Comparison of ENCODE assay signal across 33 mouse cellular contexts in genomic region chr14:62530951-62531350, GRCm38 (mm10). TPM values are rescaled to one million over a fixed set of nuclear protein-coding genes. Genes with fewer than 3 reads are reported as not detected.
DNase-seq lines count a peak whose midpoint lies in the region; TF ChIP-seq lines count a peak whose summit lies in the region.
"Had no signal": no experiment of that assay in that cellular context is flagged by ENCODE, and none has a peak within 500 bp of the region (broad histone marks: within the 10 kb centered on the region; RNA-seq: fewer than 3 reads in every experiment).

No protein-coding gene starts in this region.

- no peak overlapping the region for H3ac ChIP-seq in C2C12 (ENCODE audit: control insufficient read depth, insufficient read length, low read depth)

- no peaks in the 10 kb centered on the region for H3K79me2 ChIP-seq in C2C12 (ENCODE audit: control insufficient read depth, insufficient read depth)

- H3K79me3 ChIP-seq in C2C12 (ENCODE audit: low read depth) = no peaks in the 10 kb centered on the region

- TF ChIP-seq CTCF in C2C12 (IDR thresholded peaks at IDR 0.05; ENCODE audit: control insufficient read depth, insufficient read depth, insufficient read length) = no peak

- peak; percentile 41 for DNase-seq in 3134 (ENCODE audit: extremely low read depth, insufficient read length, low spot score)
- peak; percentile 77 for DNase-seq in NIH3T3 (ENCODE audit: low read depth)
- DNase-seq in layer of hippocampus, adult 18-20 months (ENCODE audit: low spot score in 2 of 2) = no peak
- DNase-seq in spleen, adult 18-20 months = no peak
- no peak for DNase-seq in heart, adult 11 months
- DNase-seq: adrenal gland, adult 2 months; adrenal gland, postnatal 14 days; cerebellum, adult 11-12 months; cerebellum, adult 8-10 months; cerebellum, postnatal 10 days; forebrain, postnatal 0 days; gastrocnemius, adult 2 months; gastrocnemius, postnatal 14 days; heart, adult 2 months; kidney, adult 11 months; kidney, adult 8-10 months had no signal

- H3K4me3 ChIP-seq in C2C12 (ENCODE audit: insufficient read depth, poor library complexity, severe bottlenecking) = no peak overlapping the region
- H3K4me3 ChIP-seq: gastrocnemius, adult 2 months; heart, adult 2 months; heart, embryonic 10.5 days; heart, embryonic 13.5 days; hindbrain, embryonic 12.5 days; hindbrain, embryonic 15.5 days had no signal

- H3K27me3 ChIP-seq in C2C12 (ENCODE audit: control insufficient read depth, insufficient read depth, insufficient read length) = no peaks in the 10 kb centered on the region
- H3K27me3 ChIP-seq: CH12.LX; heart, embryonic 13.5 days; hindbrain, embryonic 12.5 days; hindbrain, embryonic 15.5 days had no signal

- no peaks in the 10 kb centered on the region for H3K36me3 ChIP-seq in C2C12 (ENCODE audit: control insufficient read depth, insufficient read depth)
- H3K36me3 ChIP-seq: G1E; heart, embryonic 10.5 days; heart, embryonic 13.5 days; hindbrain, embryonic 12.5 days; hindbrain, embryonic 15.5 days had no signal

TF ChIP-seq in C2C12, 6 proteins besides CTCF, POLR2A, EP300 and RAD21:
- TF ChIP-seq FOSL1 (IDR thresholded peaks at IDR 0.05; ENCODE audit: insufficient read depth, low read length, poor library complexity, severe bottlenecking) (peak; percentile 18), MAX (IDR thresholded peaks at IDR 0.05) (no peak), CEBPB (IDR thresholded peaks at IDR 0.05; ENCODE audit: low read depth) (no peak), MYOD1 (IDR thresholded peaks at IDR 0.05; ENCODE audit: control insufficient read depth, insufficient read length, low read depth) (peak; percentile 10), MYOG (IDR thresholded peaks at IDR 0.05; ENCODE audit: control insufficient read depth, extremely low read depth, insufficient read length) (no peak), USF1 (IDR thresholded peaks at IDR 0.05; ENCODE audit: low read depth) (no peak)

RNA-seq across cellular contexts. Expression of gene Fam124a, which starts 24.6 kb away (rescaled TPM):
- polyA plus RNA-seq in C2C12 (2012; fragmentation: generic; extraction: Trizol) = 0.19 TPM
- 10 to 100 TPM; 13.6 to 13.9 TPM for total RNA-seq in layer of hippocampus, adult 18-20 months (2021)
- total RNA-seq: CH12.LX; hematopoietic stem cell, adult 5-6 weeks had no signal
- polyA plus RNA-seq: G1E had no signal

RNA-seq across cellular contexts. Expression of gene Gm4131, which starts 35.8 kb away (rescaled TPM):
- not detected for polyA plus RNA-seq in C2C12 (2012; fragmentation: generic; extraction: Trizol)
- not detected for total RNA-seq in layer of hippocampus, adult 18-20 months (2021)
- total RNA-seq: adrenal gland, adult 2 months; adrenal gland, postnatal 14 days; adrenal gland, postnatal 4 days; CH12.LX; forebrain, postnatal 0 days; G1E; gastrocnemius, adult 2 months; gastrocnemius, postnatal 14 days; heart, adult 2 months; heart, postnatal 25 days; hematopoietic stem cell, adult 5-6 weeks had no signal
- polyA plus RNA-seq: adrenal gland, adult 2 months; embryonic facial prominence, embryonic 11.5 days; forebrain, embryonic 11.5 days; forebrain, embryonic 14.5 days; frontal cortex, adult 2 months; G1E; gonadal fat pad, adult 2 months; heart, adult 2 months; heart, embryonic 10.5 days; heart, embryonic 13.5 days; heart, embryonic 16.5 days; hindbrain, embryonic 12.5 days; intestine, embryonic 14.5 days had no signal

Comparison
In these comparisons a context has a peak if more than half of its experiments do, and no peak if none do; other contexts are left out.
1. DNase-seq: peak in 3134 (single experiment) and NIH3T3 (single experiment); none in layer of hippocampus, adult 18-20 months (0 of 2), spleen, adult 18-20 months (0 of 2) and heart, adult 11 months (single experiment).